Mouse (Mus musculus): ENCODE results near the gene Hnrnpab.

DNA sequence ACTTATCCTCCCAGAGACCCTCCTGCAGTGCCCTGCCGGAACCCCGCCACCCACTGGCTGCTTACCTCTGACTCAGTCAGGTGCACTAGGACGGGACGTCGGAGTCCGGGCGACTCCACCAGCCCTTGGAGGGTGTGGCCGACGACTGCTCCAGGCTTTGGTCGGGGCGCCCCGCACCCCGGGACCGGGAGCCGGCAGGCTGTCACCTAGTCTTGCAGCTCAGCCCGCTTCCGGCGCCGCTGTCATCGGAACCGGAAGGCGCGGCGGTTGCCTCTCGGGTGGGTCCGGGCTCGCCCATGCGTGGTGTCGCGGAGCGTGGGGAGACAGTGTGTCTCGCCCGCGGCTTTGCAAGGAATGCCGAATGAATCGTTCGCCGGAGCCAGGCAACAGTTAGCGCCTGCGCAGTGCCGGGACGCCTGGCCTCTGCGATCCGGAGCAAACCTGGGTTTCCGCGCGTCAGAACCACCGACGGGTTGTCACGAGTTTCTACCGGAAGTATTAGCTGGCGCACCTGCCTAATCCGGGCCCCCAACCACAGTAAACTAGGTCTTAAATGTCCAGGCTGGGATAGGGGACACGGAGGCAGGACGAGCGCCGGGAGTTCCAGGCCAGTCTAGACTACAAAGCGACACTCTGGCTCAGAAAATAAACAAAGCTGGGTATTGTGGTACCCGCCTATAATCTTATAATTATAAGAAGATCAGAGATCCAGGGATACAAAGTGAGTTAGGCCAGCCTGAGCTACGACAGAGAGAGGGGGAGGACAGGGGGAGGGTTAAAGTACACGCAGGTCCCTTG, 29.1 kb upstream of the Hnrnpab start, which contains the start of gene Rmnd5b:
- TF ChIP-seq CTCF (IDR thresholded peaks at IDR 0.05; ENCODE audit: low read depth, low read length) (no peak), POLR2A (IDR thresholded peaks at IDR 0.05; ENCODE audit: extremely low read depth, insufficient read depth, low read length) (0 out of 2 replicates have a peak, but pooled peaks have one; percentile 27)
